Mouse (Mus musculus) hindbrain, embryonic 11.5 days (tissue): ENCODE measurements around the gene Cds2. TPM values are rescaled to one million over a fixed set of nuclear protein-coding genes. Genes with fewer than 3 reads are reported as not detected.
"Not testable (repeated sequence)": the region's sequence is repeated elsewhere in the genome, so short reads cannot be mapped to it uniquely, and the experiment has no call there.

ENCODE experiments used
- ATAC-seq: fragments of 200-750 bp; cut with Nextera tagmentation; 2 replicates; pipeline ENCODE4 v1.8.0; 2017; ENCODE audit warnings: mild to moderate bottlenecking, moderate TSS enrichment, moderate library complexity; ENCODE audit not compliant: low FRiP score
- DNase-seq: peaks from one replicate; pipeline ENCODE4 v3.0.0-alpha.2; 2015; ENCODE audit warnings: low spot score
- H3K27ac ChIP-seq: fragments of 300-500 bp; sonication (generic); 2 replicates; pipeline ENCODE4 v1.5.1; 2014; ENCODE audit warnings: mild to moderate bottlenecking, low read depth, low read length
- H3K27me3 ChIP-seq: fragments of 300-500 bp; sonication (generic); 2 replicates; pipeline ENCODE4 v1.6.1; 2014; ENCODE audit warnings: mild to moderate bottlenecking, low read length, moderate library complexity, mixed read lengths; ENCODE audit not compliant: control insufficient read depth, insufficient read depth
- H3K36me3 ChIP-seq: fragments of 300-500 bp; sonication (generic); 2 replicates; pipeline ENCODE4 v1.6.1; 2014; ENCODE audit warnings: mild to moderate bottlenecking, low read length, moderate library complexity, mixed read lengths; ENCODE audit not compliant: control insufficient read depth, insufficient read depth
- H3K4me1 ChIP-seq: fragments of 300-500 bp; sonication (generic); replicated peaks from 2 replicates; pipeline ENCODE4 v1.6.1; 2014; ENCODE audit warnings: low read length, mixed read lengths; ENCODE audit not compliant: control insufficient read depth, insufficient read depth
- H3K4me2 ChIP-seq: fragments of 300-500 bp; sonication (generic); replicated peaks from 2 replicates; pipeline ENCODE4 v1.6.1; 2014; ENCODE audit warnings: mild to moderate bottlenecking, low read depth, low read length
- H3K4me3 ChIP-seq: fragments of 300-500 bp; sonication (generic); 2 replicates; pipeline ENCODE4 v1.5.1; 2014; ENCODE audit warnings: low read depth, low read length
- H3K9ac ChIP-seq: fragments of 300-500 bp; sonication (generic); 2 replicates; pipeline ENCODE4 v1.6.1; 2014; ENCODE audit warnings: low read depth, low read length
- H3K9me3 ChIP-seq: fragments of 300-500 bp; sonication (generic); 2 replicates; pipeline ENCODE4 v1.6.1; 2016; ENCODE audit warnings: low read length; ENCODE audit not compliant: control insufficient read depth
- WGBS: fragments of 180-500 bp; shearing (Covaris S2); extraction: QIAGEN DNeasy Blood & Tissue Kit; methylation state at CpG from one replicate; pipeline ENCODE4 v1.1.7; 2014; 5-methylcytosine and 5-hydroxymethylcytosine counted together
- polyA plus RNA-seq: library from polyadenylated mRNA; unstranded; fragments of >200 nt; fragmentation: Nextera tagmentation; extraction: Ambion mirVana; gene quantifications from 2 replicates; pipeline ENCODE4 v1.2.1, GENCODE M21; 2014

Gene Cds2
- polyA plus RNA-seq, 1 experiment from 2014 or later = 33.5 TPM

GRCm38 (mm10) chr2:132312616-132313015, 49.7 kb downstream of the Cds2 start:
- Histone ChIP-seq H3K4me2 (no peak overlapping the region), H3K36me3 (no peaks in the 10 kb centered on the region), H3K9me3 (no peaks in the 10 kb centered on the region), H3K9ac (no peak overlapping the region), H3K4me1 (no peaks in the 10 kb centered on the region; the same call in 1 of the 2 replicates), H3K27me3 (no peaks in the 10 kb centered on the region), H3K27ac (no peak overlapping the region), H3K4me3 (no peak overlapping the region)
- ATAC-seq = no peak
- no peak for DNase-seq
- 82% methylated on average over 5 of the region's 5 CpGs for WGBS

- Histone ChIP-seq H3K9ac (no peak overlapping the region), H3K4me1 (no peaks in the 10 kb centered on the region; the same call in 1 of the 2 replicates), H3K4me2 (no peak overlapping the region), H3K36me3 (no peaks in the 10 kb centered on the region), H3K27me3 (no peaks in the 10 kb centered on the region), H3K9me3 (no peaks in the 10 kb centered on the region), H3K27ac (no peak overlapping the region), H3K4me3 (no peak overlapping the region)
- ATAC-seq (peak; percentile 40; the same call in 1 of the 2 replicates), DNase-seq (no peak)
- WGBS = 90% methylated on average over 2 of the region's 2 CpGs
Observed at GRCm38 (mm10) chr2:132313568-132313967, 50.6 kb downstream of the Cds2 start.

GRCm38 (mm10) chr2:132314057-132314456, 51.1 kb downstream of the Cds2 start:
- H3K9me3 ChIP-seq, H3K27me3 ChIP-seq, H3K9ac ChIP-seq, H3K4me1 ChIP-seq, H3K4me3 ChIP-seq, DNase-seq, ATAC-seq, H3K4me2 ChIP-seq, H3K27ac ChIP-seq, H3K36me3 ChIP-seq: not testable (repeated sequence)
- WGBS = 88% methylated on average over 8 of the region's 8 CpGs

GRCm38 (mm10) chr2:132316041-132316808, 53.3 kb downstream of the Cds2 start:
- H3K9ac ChIP-seq = no peak overlapping the region
- no peaks in the 10 kb centered on the region; the same call in 1 of the 2 replicates for H3K4me1 ChIP-seq
- ATAC-seq (peak; percentile 75), DNase-seq (peak; percentile 81)
- WGBS = 47% methylated on average over 8 of the region's 8 CpGs
- no peaks in the 10 kb centered on the region for H3K36me3 ChIP-seq
- H3K27ac ChIP-seq = no peak overlapping the region
- H3K9me3 ChIP-seq = no peaks in the 10 kb centered on the region
- no peak overlapping the region for H3K4me3 ChIP-seq
- H3K27me3 ChIP-seq = no peaks in the 10 kb centered on the region
- no peak overlapping the region for H3K4me2 ChIP-seq

- no peak for DNase-seq
- Histone ChIP-seq H3K9ac (no peak overlapping the region), H3K4me3 (no peak overlapping the region), H3K9me3 (no peaks in the 10 kb centered on the region), H3K4me2 (no peak overlapping the region), H3K4me1 (no peaks in the 10 kb centered on the region; the same call in 1 of the 2 replicates), H3K27ac (no peak overlapping the region), H3K36me3 (no peaks in the 10 kb centered on the region), H3K27me3 (no peaks in the 10 kb centered on the region)
- no peak for ATAC-seq
- WGBS = 96% methylated on average over 1 of the region's 1 CpGs
Observed at GRCm38 (mm10) chr2:132317178-132317577, 54.2 kb downstream of the Cds2 start.

GRCm38 (mm10) chr2:132320516-132320915, 57.6 kb downstream of the Cds2 start:
- H3K9ac ChIP-seq = no peak overlapping the region
- H3K9me3 ChIP-seq = no peaks in the 10 kb centered on the region
- ATAC-seq (no peak), DNase-seq (no peak)
- H3K4me1 ChIP-seq = no peaks in the 10 kb centered on the region; the same call in 1 of the 2 replicates
- 74% methylated on average over 5 of the region's 5 CpGs for WGBS
- H3K27ac ChIP-seq = no peak overlapping the region
- H3K36me3 ChIP-seq = no peaks in the 10 kb centered on the region
- H3K27me3 ChIP-seq = no peaks in the 10 kb centered on the region
- H3K4me3 ChIP-seq = no peak overlapping the region
- H3K4me2 ChIP-seq = no peak overlapping the region

- WGBS = 67% methylated on average over 4 of the region's 4 CpGs
- no peak for DNase-seq
Observed at GRCm38 (mm10) chr2:132323541-132323940, 60.6 kb downstream of the Cds2 start.

GRCm38 (mm10) chr2:132337202-132337601, 74.3 kb downstream of the Cds2 start:
- no peak overlapping the region for H3K4me2 ChIP-seq
- H3K4me3 ChIP-seq = no peak overlapping the region
- H3K9ac ChIP-seq = no peak overlapping the region
- no peaks in the 10 kb centered on the region for H3K27me3 ChIP-seq
- H3K27ac ChIP-seq = no peak overlapping the region
- H3K4me1 ChIP-seq = no peaks in the 10 kb centered on the region
- H3K9me3 ChIP-seq = no peaks in the 10 kb centered on the region
- 92% methylated on average over 2 of the region's 2 CpGs for WGBS
- H3K36me3 ChIP-seq = no peaks in the 10 kb centered on the region
- no peak for ATAC-seq
- DNase-seq = no peak

More at GRCm38 (mm10) chr2:132323541-132323940, 60.6 kb downstream of the Cds2 start:
- H3K4me1 ChIP-seq = no peaks in the 10 kb centered on the region
- no peak for ATAC-seq
- H3K9me3 ChIP-seq = no peaks in the 10 kb centered on the region
- H3K36me3 ChIP-seq = no peaks in the 10 kb centered on the region
- no peak overlapping the region for H3K27ac ChIP-seq
- H3K4me3 ChIP-seq = no peak overlapping the region
- H3K9ac ChIP-seq = no peak overlapping the region
- no peaks in the 10 kb centered on the region for H3K27me3 ChIP-seq
- no peak overlapping the region for H3K4me2 ChIP-seq

GRCm38 (mm10) chr2:132340350-132340749, 77.4 kb downstream of the Cds2 start:
- ATAC-seq = no peak
- Histone ChIP-seq H3K4me2 (no peak overlapping the region), H3K36me3 (no peaks in the 10 kb centered on the region), H3K4me1 (no peaks in the 10 kb centered on the region), H3K4me3 (no peak overlapping the region), H3K9ac (no peak overlapping the region), H3K9me3 (no peaks in the 10 kb centered on the region), H3K27me3 (no peaks in the 10 kb centered on the region), H3K27ac (no peak overlapping the region)
- DNase-seq = no peak
- WGBS = 92% methylated on average over 2 of the region's 2 CpGs
